Mouse (Mus musculus) neural tube, embryonic 13.5 days (tissue): ENCODE data around the gene Gm10491. TPM values are rescaled to one million over a fixed set of nuclear protein-coding genes. Genes with fewer than 3 reads are reported as not detected.
A peak's percentile ranks its signal among the peaks of the same experiment; 100 is the strongest.
"Not testable (repeated sequence)": the region's sequence is repeated elsewhere in the genome, so short reads cannot be mapped to it uniquely, and the experiment has no call there.

Source experiments
- ATAC-seq: fragments of 200-750 bp; cut with Nextera tagmentation; 2 replicates; pipeline ENCODE4 v1.8.0; 2017; ENCODE audit warnings: low read depth, mild to moderate bottlenecking, moderate TSS enrichment, moderate library complexity
- H3K27ac ChIP-seq: fragments of 300-500 bp; sonication (generic); replicated peaks from 2 replicates; pipeline ENCODE4 v1.5.1; 2015; ENCODE audit warnings: moderate library complexity, mild to moderate bottlenecking, inconsistent platforms
- H3K27me3 ChIP-seq: fragments of 300-500 bp; sonication (generic); 2 replicates; pipeline ENCODE4 v1.6.1; 2015; ENCODE audit warnings: mild to moderate bottlenecking, inconsistent platforms
- H3K36me3 ChIP-seq: fragments of 300-500 bp; sonication (generic); 2 replicates; pipeline ENCODE4 v1.6.1; 2015; ENCODE audit warnings: mild to moderate bottlenecking, inconsistent platforms
- H3K4me1 ChIP-seq: fragments of 300-500 bp; sonication (generic); replicated peaks from 2 replicates; pipeline ENCODE4 v1.6.1; 2015; ENCODE audit warnings: inconsistent platforms
- H3K4me2 ChIP-seq: fragments of 300-500 bp; sonication (generic); 2 replicates; pipeline ENCODE4 v1.6.1; 2015; ENCODE audit warnings: inconsistent platforms, mild to moderate bottlenecking, moderate library complexity
- H3K4me3 ChIP-seq: fragments of 300-500 bp; sonication (generic); 2 replicates; pipeline ENCODE4 v1.5.1; 2015; ENCODE audit warnings: mild to moderate bottlenecking, inconsistent platforms
- H3K9ac ChIP-seq: fragments of 300-500 bp; sonication (generic); 2 replicates; pipeline ENCODE4 v1.6.1; 2015; ENCODE audit warnings: moderate library complexity, mild to moderate bottlenecking, inconsistent platforms
- H3K9me3 ChIP-seq: fragments of 300-500 bp; sonication (generic); 2 replicates; pipeline ENCODE4 v1.6.1; 2016; ENCODE audit warnings: inconsistent platforms
- WGBS: fragments of 180-500 bp; shearing (Covaris S2); methylation state at CpG from one replicate; pipeline ENCODE4 v1.1.7; 2015; 5-methylcytosine and 5-hydroxymethylcytosine counted together
- polyA plus RNA-seq: library from polyadenylated mRNA; unstranded; fragments of >200 nt; fragmentation: Nextera tagmentation; extraction: Ambion mirVana; gene quantifications from 2 replicates; pipeline ENCODE4 v1.2.1, GENCODE M21; 2015

Gm10491 gene
- polyA plus RNA-seq, 1 experiment from 2014 or later = not detected

DNA sequence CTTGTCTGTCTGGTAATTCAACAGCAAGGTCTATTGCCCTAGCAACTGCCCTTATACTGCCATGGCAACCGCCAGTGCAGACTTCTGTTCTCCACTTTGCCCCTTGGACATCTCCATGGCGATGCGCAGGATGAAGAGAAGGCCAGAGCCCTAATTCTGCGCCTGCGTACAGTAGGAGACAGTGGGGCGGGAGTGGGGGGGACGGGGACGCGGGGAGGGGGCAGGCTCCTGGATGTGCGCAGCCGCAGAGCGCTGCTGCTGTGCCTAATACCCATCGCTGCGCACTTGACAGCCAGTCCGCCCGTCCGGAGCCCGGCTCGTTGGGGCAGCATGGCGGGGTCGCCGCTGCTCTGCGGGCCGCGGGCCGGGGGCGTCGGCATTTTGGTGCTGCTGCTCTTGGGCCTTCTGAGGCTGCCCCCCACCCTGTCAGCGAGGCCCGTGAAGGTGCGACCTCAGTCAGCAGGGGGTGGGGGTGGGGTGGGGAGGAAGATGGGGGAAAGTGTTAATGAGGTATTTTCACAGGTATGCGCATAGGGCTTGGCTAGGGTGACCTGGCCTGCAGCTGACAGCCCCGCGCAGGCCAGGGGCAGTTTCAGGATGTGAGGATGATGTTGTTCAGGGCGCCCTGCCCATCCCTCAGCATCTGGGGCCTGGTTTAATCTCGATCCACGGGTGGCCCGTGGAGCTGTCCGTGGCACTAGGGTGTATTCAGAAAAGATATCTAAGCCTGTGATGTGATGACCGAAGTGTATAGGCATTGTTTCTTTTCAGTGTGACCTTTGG, 12.2 kb upstream of the Gm10491 start, which contains the start of gene Pcsk1n:
Gene Pcsk1n, plus strand, starts transcription at position 222 of the 783 bp plus-strand sequence.
- WGBS = 19% methylated on average over 34 of the region's 40 CpGs
- H3K4me3 ChIP-seq = peak within 1 kb of the TSS; percentile 53

GRCm38 (mm10) chrX:7917960-7918359, 10.3 kb upstream of the Gm10491 start:
- WGBS = 72% methylated on average over 6 of the region's 6 CpGs
- not testable (repeated sequence) for H3K4me2 ChIP-seq

More for the DNA sequence above, 12.2 kb upstream of the Gm10491 start, which contains the start of gene Pcsk1n:
- H3K27ac ChIP-seq = peak within 1 kb of the TSS; percentile 87
- H3K27me3 ChIP-seq = peaks cover 14% of the 10 kb centered on the region
- peak within 1 kb of the TSS; percentile 80 for H3K9ac ChIP-seq
- peak; percentile 91 for ATAC-seq
- H3K4me2 ChIP-seq = peak within 1 kb of the TSS; percentile 72
- peaks cover 8% of the 10 kb centered on the region for H3K36me3 ChIP-seq
- H3K9me3 ChIP-seq = no peaks in the 10 kb centered on the region
- peaks cover 14% of the 10 kb centered on the region for H3K4me1 ChIP-seq

GRCm38 (mm10) chrX:7915669-7916068, 8.0 kb upstream of the Gm10491 start:
- H3K9me3 ChIP-seq, H3K9ac ChIP-seq, H3K4me1 ChIP-seq, H3K4me3 ChIP-seq, H3K27me3 ChIP-seq, ATAC-seq, H3K36me3 ChIP-seq, H3K27ac ChIP-seq, H3K4me2 ChIP-seq: not testable (repeated sequence)
- WGBS = 32% methylated on average over 3 of the region's 3 CpGs

More at GRCm38 (mm10) chrX:7917960-7918359, 10.3 kb upstream of the Gm10491 start:
- not testable (repeated sequence) for H3K36me3 ChIP-seq, ATAC-seq, H3K27me3 ChIP-seq, H3K9ac ChIP-seq, H3K9me3 ChIP-seq, H3K4me1 ChIP-seq, H3K27ac ChIP-seq, H3K4me3 ChIP-seq

DNA sequence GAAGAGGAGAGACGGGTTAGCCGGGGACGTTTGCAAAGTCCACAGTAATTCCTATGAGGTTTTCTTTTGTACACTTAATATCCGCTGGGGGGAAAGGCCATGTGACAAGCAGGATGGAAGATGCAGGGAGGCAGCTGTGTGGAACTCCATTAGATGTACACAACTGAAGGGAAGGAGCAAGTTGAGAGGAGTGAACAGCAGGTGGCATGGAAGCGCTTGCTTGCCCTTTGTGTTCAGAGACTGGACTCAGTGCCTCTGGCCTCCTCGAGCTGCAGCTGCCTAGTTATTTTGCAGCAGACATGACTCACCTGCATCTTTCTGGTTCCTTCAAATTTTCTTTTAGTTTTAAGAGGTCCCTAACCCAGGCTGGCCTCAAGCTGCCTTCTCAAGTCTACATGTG, 2.8 kb upstream of the Gm10491 start:
- Histone ChIP-seq H3K4me1 (no peaks in the 10 kb centered on the region), H3K9me3 (no peaks in the 10 kb centered on the region), H3K4me3 (no peak overlapping the region), H3K4me2 (no peak overlapping the region), H3K9ac (no peak overlapping the region), H3K27ac (no peak overlapping the region), H3K36me3 (peaks cover 15% of the 10 kb centered on the region), H3K27me3 (no peaks in the 10 kb centered on the region)
- ATAC-seq = no peak
- 53% methylated on average over 6 of the region's 6 CpGs for WGBS

GRCm38 (mm10) chrX:7909242-7909641, 1.6 kb upstream of the Gm10491 start, which contains the start of gene Gm10490:
Gm10490 (plus strand) TSS chrX:7909542.
- peaks cover 18% of the 10 kb centered on the region for H3K36me3 ChIP-seq
- ATAC-seq, H3K4me1 ChIP-seq, H3K27me3 ChIP-seq, H3K9ac ChIP-seq, H3K9me3 ChIP-seq, H3K27ac ChIP-seq, H3K4me2 ChIP-seq, H3K4me3 ChIP-seq: not testable (repeated sequence)
- 90% methylated on average over 4 of the region's 4 CpGs for WGBS

GRCm38 (mm10) chrX:7904441-7904840, 3.2 kb downstream of the Gm10491 start:
- no peak overlapping the region for H3K27ac ChIP-seq
- H3K4me1 ChIP-seq = peaks cover 7% of the 10 kb centered on the region; the same call in 1 of the 2 replicates
- H3K4me2 ChIP-seq = no peak overlapping the region
- WGBS = 97% methylated on average over 5 of the region's 5 CpGs
- no peaks in the 10 kb centered on the region for H3K27me3 ChIP-seq
- H3K9me3 ChIP-seq = no peaks in the 10 kb centered on the region
- ATAC-seq = no peak
- no peak overlapping the region for H3K4me3 ChIP-seq
- H3K9ac ChIP-seq = no peak overlapping the region
- peaks cover 18% of the 10 kb centered on the region for H3K36me3 ChIP-seq

- Histone ChIP-seq H3K27me3 (no peaks in the 10 kb centered on the region), H3K4me1 (peaks cover 16% of the 10 kb centered on the region), H3K27ac (peak within 1 kb of the TSS; percentile 89), H3K36me3 (peaks cover 19% of the 10 kb centered on the region), H3K9me3 (no peaks in the 10 kb centered on the region), H3K9ac (peak within 1 kb of the TSS; percentile 73), H3K4me3 (peak within 1 kb of the TSS; percentile 52), H3K4me2 (peak within 1 kb of the TSS; percentile 60)
- WGBS = 21% methylated on average over 62 of the region's 62 CpGs
- ATAC-seq = peak; percentile 99
Observed at GRCm38 (mm10) chrX:7898880-7899874, 8.5 kb downstream of the Gm10491 start, which contains the start of the genes Pqbp1 and Timm17b. Pqbp1 (minus strand) TSS chrX:7899269. Timm17b (plus strand) TSS chrX:7899357.

DNA sequence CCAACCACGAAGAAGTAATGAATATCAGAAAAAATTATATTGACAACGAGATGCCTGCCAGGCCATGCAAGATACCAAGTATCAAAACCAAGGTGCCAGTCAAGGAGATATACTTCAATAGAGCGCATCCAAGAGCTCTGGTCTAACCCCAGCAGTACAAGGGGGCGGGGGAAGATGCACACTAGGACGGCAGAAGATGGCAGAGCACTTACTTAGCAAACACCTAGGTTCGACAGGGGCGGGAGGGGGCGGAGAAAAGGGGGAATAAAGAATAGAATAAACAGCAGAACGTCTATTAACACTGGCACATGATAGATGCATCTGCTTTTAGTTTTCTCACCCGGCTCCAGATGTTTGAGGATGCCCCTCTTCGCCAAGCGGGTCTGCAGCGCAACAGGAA, 9.4 kb downstream of the Gm10491 start:
- Histone ChIP-seq H3K4me2 (peak overlapping the region; percentile 60), H3K27ac (peak overlapping the region; percentile 89; the same call in 1 of the 2 replicates), H3K36me3 (peaks cover 27% of the 10 kb centered on the region), H3K4me1 (peaks cover 16% of the 10 kb centered on the region), H3K27me3 (no peaks in the 10 kb centered on the region), H3K4me3 (peak overlapping the region; percentile 52), H3K9me3 (no peaks in the 10 kb centered on the region), H3K9ac (peak overlapping the region; percentile 67)
- ATAC-seq = no peak
- 34% methylated on average over 13 of the region's 13 CpGs for WGBS

GRCm38 (mm10) chrX:7883841-7884567, 23.6 kb downstream of the Gm10491 start, which contains the start of gene Slc35a2:
Slc35a2 (plus strand) TSS chrX:7884028.
- Histone ChIP-seq H3K4me1 (peaks cover 23% of the 10 kb centered on the region), H3K9ac (peak within 1 kb of the TSS; percentile 67), H3K9me3 (no peaks in the 10 kb centered on the region), H3K4me2 (peak within 1 kb of the TSS; percentile 65), H3K4me3 (peak within 1 kb of the TSS; percentile 56), H3K36me3 (peaks cover 11% of the 10 kb centered on the region; the same call in 1 of the 2 replicates), H3K27me3 (no peaks in the 10 kb centered on the region), H3K27ac (peak within 1 kb of the TSS; percentile 84)
- ATAC-seq = peak; percentile 88
- 15% methylated on average over 49 of the region's 49 CpGs for WGBS

DNA sequence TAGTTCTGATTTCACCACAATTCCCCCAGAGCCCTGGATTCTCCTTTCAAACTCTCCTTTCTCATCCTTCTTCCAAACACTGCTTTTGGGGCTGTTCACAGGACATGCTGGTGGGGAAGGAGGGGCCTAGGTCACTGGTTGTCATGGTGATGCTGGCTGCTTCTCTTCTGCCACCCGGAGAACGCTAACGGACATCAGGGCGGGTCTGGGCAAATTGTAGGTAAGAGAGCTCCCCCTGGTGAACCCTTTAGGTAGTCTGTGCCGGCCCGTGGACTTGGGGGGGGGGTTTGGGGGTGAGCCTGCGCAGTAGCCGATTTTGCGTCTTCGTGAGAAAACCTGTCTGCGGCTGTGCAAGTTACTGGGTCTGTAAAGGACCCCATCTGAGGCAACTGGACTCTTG, 27.8 kb downstream of the Gm10491 start:
- Histone ChIP-seq H3K9ac (0 out of 2 replicates have a peak overlapping the region, but pooled peaks have one; percentile 31), H3K27ac (no peak overlapping the region)
- peak; percentile 21; the same call in 1 of the 2 replicates for ATAC-seq

GRCm38 (mm10) chrX:7878495-7878894, 29.1 kb downstream of the Gm10491 start:
- Histone ChIP-seq H3K27ac (peak overlapping the region; percentile 62), H3K36me3 (peaks cover 10% of the 10 kb centered on the region)

More for the DNA sequence above, 27.8 kb downstream of the Gm10491 start:
- no peaks in the 10 kb centered on the region for H3K9me3 ChIP-seq
- 10% methylated on average over 11 of the region's 11 CpGs for WGBS
- H3K4me3 ChIP-seq = peak overlapping the region; percentile 53
- H3K27me3 ChIP-seq = no peaks in the 10 kb centered on the region
- H3K36me3 ChIP-seq = no peaks in the 10 kb centered on the region
- peaks cover 24% of the 10 kb centered on the region for H3K4me1 ChIP-seq
- H3K4me2 ChIP-seq = peak overlapping the region; percentile 82

More at GRCm38 (mm10) chrX:7878495-7878894, 29.1 kb downstream of the Gm10491 start:
- Histone ChIP-seq H3K4me2 (peak overlapping the region; percentile 82), H3K9me3 (no peaks in the 10 kb centered on the region), H3K4me3 (peak overlapping the region; percentile 53), H3K4me1 (peaks cover 22% of the 10 kb centered on the region), H3K27me3 (no peaks in the 10 kb centered on the region), H3K9ac (peak overlapping the region; percentile 74)
- peak; percentile 59 for ATAC-seq
- WGBS = 23% methylated on average over 18 of the region's 21 CpGs
